Mouse (Mus musculus) heart, embryonic 10.5 days (tissue): ENCODE measurements around the gene Tmco4. TPM values are rescaled to one million over a fixed set of nuclear protein-coding genes. Genes with fewer than 3 reads are reported as not detected.
"Not testable (repeated sequence)": the region's sequence is repeated elsewhere in the genome, so short reads cannot be mapped to it uniquely, and the experiment has no call there.

Experiments used
- DNase-seq: peaks from one replicate; pipeline ENCODE4 v3.0.0-alpha.2; 2017; ENCODE audit warnings: low spot score
- H3K27ac ChIP-seq: fragments of 300-500 bp; sonication (generic); 2 replicates; pipeline ENCODE4 v1.5.1; 2016; ENCODE audit warnings: mild to moderate bottlenecking
- H3K27me3 ChIP-seq: fragments of 300-500 bp; sonication (generic); 2 replicates; pipeline ENCODE4 v1.6.1; 2016; ENCODE audit warnings: mild to moderate bottlenecking; ENCODE audit not compliant: poor library complexity, insufficient read depth, severe bottlenecking
- H3K36me3 ChIP-seq: fragments of 300-500 bp; sonication (generic); 2 replicates; pipeline ENCODE4 v1.6.1; 2016; ENCODE audit warnings: mild to moderate bottlenecking, moderate library complexity
- H3K4me1 ChIP-seq: fragments of 300-500 bp; sonication (generic); 2 replicates; pipeline ENCODE4 v1.6.1; 2016; ENCODE audit warnings: mild to moderate bottlenecking
- H3K4me3 ChIP-seq: fragments of 300-500 bp; sonication (generic); 2 replicates; pipeline ENCODE4 v1.5.1; 2016; ENCODE audit warnings: mild to moderate bottlenecking, moderate library complexity
- H3K9me3 ChIP-seq: fragments of 300-500 bp; sonication (generic); 2 replicates; pipeline ENCODE4 v1.6.1; 2016; ENCODE audit warnings: mild to moderate bottlenecking, moderate library complexity
- WGBS: fragments of 180-500 bp; shearing (Covaris S2); methylation state at CpG from one replicate; pipeline ENCODE4 v1.1.7; 2016; 5-methylcytosine and 5-hydroxymethylcytosine counted together
- polyA plus RNA-seq: library from polyadenylated mRNA; unstranded; fragments of >200 nt; fragmentation: Nextera tagmentation; extraction: Ambion mirVana; gene quantifications from 2 replicates; pipeline ENCODE4 v1.2.1, GENCODE M21; 2016

The Tmco4 gene
- polyA plus RNA-seq, 1 experiment from 2014 or later = 3.4 TPM

GRCm38 (mm10) chr4:138959926-138960325 lies 12.8 kb upstream of the Tmco4 start:
- Histone ChIP-seq H3K9me3 (no peaks in the 10 kb centered on the region), H3K36me3 (no peaks in the 10 kb centered on the region), H3K27me3 (peaks cover 1% of the 10 kb centered on the region; the same call in 1 of the 2 replicates), H3K27ac (no peak overlapping the region), H3K4me3 (no peak overlapping the region), H3K4me1 (no peaks in the 10 kb centered on the region)
- WGBS = 72% methylated on average over 7 of the region's 7 CpGs
- no peak for DNase-seq

- no peak overlapping the region for H3K4me3 ChIP-seq
- no peak for DNase-seq
- peaks cover 15% of the 10 kb centered on the region for H3K27me3 ChIP-seq
- no peaks in the 10 kb centered on the region for H3K36me3 ChIP-seq
- 83% methylated on average over 5 of the region's 5 CpGs for WGBS
- H3K4me1 ChIP-seq = peaks cover 8% of the 10 kb centered on the region
- no peak overlapping the region for H3K27ac ChIP-seq
- H3K9me3 ChIP-seq = no peaks in the 10 kb centered on the region
These were observed 10.0 kb upstream of the Tmco4 start for GRCm38 (mm10) chr4:138962719-138963118.

- Histone ChIP-seq H3K4me3 (no peak overlapping the region), H3K36me3 (no peaks in the 10 kb centered on the region), H3K27ac (no peak overlapping the region), H3K4me1 (peaks cover 22% of the 10 kb centered on the region), H3K9me3 (no peaks in the 10 kb centered on the region), H3K27me3 (peaks cover 18% of the 10 kb centered on the region)
- WGBS = 67% methylated on average over 5 of the region's 5 CpGs
- DNase-seq = no peak
These were observed 6.8 kb upstream of the Tmco4 start for GRCm38 (mm10) chr4:138965871-138966270.

GRCm38 (mm10) chr4:138966866-138967265 lies 5.8 kb upstream of the Tmco4 start, which contains the start of gene Rnf186:
Gene Rnf186 (plus strand): TSS chr4:138967112.
- peaks cover 28% of the 10 kb centered on the region for H3K4me1 ChIP-seq
- DNase-seq = no peak
- no peaks in the 10 kb centered on the region for H3K36me3 ChIP-seq
- 83% methylated on average over 13 of the region's 13 CpGs for WGBS
- H3K27ac ChIP-seq = no peak within 1 kb of the TSS
- no peaks in the 10 kb centered on the region for H3K9me3 ChIP-seq
- H3K4me3 ChIP-seq = no peak within 1 kb of the TSS
- H3K27me3 ChIP-seq = peaks cover 18% of the 10 kb centered on the region

GRCm38 (mm10) chr4:138967485-138967884 lies 5.2 kb upstream of the Tmco4 start:
- DNase-seq = no peak
- Histone ChIP-seq H3K36me3 (no peaks in the 10 kb centered on the region), H3K27me3 (peaks cover 18% of the 10 kb centered on the region), H3K4me3 (no peak overlapping the region), H3K9me3 (no peaks in the 10 kb centered on the region), H3K4me1 (peaks cover 34% of the 10 kb centered on the region), H3K27ac (no peak overlapping the region)
- 69% methylated on average over 15 of the region's 15 CpGs for WGBS

- 46% methylated on average over 16 of the region's 16 CpGs for WGBS
- H3K27me3 ChIP-seq = peaks cover 18% of the 10 kb centered on the region
- peaks cover 48% of the 10 kb centered on the region for H3K4me1 ChIP-seq
- H3K27ac ChIP-seq = peak overlapping the region; percentile 22; the same call in 1 of the 2 replicates
- no peaks in the 10 kb centered on the region for H3K36me3 ChIP-seq
- H3K9me3 ChIP-seq = no peaks in the 10 kb centered on the region
- DNase-seq = no peak
- H3K4me3 ChIP-seq = no peak overlapping the region
These were observed 3.7 kb upstream of the Tmco4 start for GRCm38 (mm10) chr4:138968772-138969556.

- Histone ChIP-seq H3K9me3 (no peaks in the 10 kb centered on the region), H3K4me1 (peaks cover 48% of the 10 kb centered on the region), H3K36me3 (no peaks in the 10 kb centered on the region), H3K27ac (peak overlapping the region; percentile 12; the same call in 1 of the 2 replicates), H3K4me3 (no peak overlapping the region), H3K27me3 (peaks cover 18% of the 10 kb centered on the region)
- no peak for DNase-seq
- 58% methylated on average over 9 of the region's 9 CpGs for WGBS
These were observed 3.0 kb upstream of the Tmco4 start for GRCm38 (mm10) chr4:138969736-138970135.

GRCm38 (mm10) chr4:138971371-138971770 lies 1.3 kb upstream of the Tmco4 start:
- H3K27ac ChIP-seq = peak overlapping the region; percentile 57; the same call in 1 of the 2 replicates
- no peak for DNase-seq
- peaks cover 14% of the 10 kb centered on the region for H3K27me3 ChIP-seq
- WGBS = 88% methylated on average over 6 of the region's 6 CpGs
- no peaks in the 10 kb centered on the region for H3K9me3 ChIP-seq
- no peak overlapping the region for H3K4me3 ChIP-seq
- peaks cover 48% of the 10 kb centered on the region for H3K4me1 ChIP-seq
- H3K36me3 ChIP-seq = no peaks in the 10 kb centered on the region

GRCm38 (mm10) chr4:138972139-138972826 lies 405 bp upstream of the Tmco4 start:
- Histone ChIP-seq H3K27ac (peak overlapping the region; percentile 98), H3K27me3 (peaks cover 6% of the 10 kb centered on the region), H3K36me3 (no peaks in the 10 kb centered on the region), H3K4me1 (peaks cover 50% of the 10 kb centered on the region), H3K4me3 (peak overlapping the region; percentile 82), H3K9me3 (no peaks in the 10 kb centered on the region)
- DNase-seq = peak; percentile 90
- WGBS = 15% methylated on average over 20 of the region's 20 CpGs

- Histone ChIP-seq H3K27me3 (no peaks in the 10 kb centered on the region), H3K4me3 (peak overlapping the region; percentile 82), H3K27ac (peak overlapping the region; percentile 98), H3K9me3 (no peaks in the 10 kb centered on the region), H3K4me1 (peaks cover 43% of the 10 kb centered on the region), H3K36me3 (no peaks in the 10 kb centered on the region)
- WGBS = 50% methylated on average over 3 of the region's 3 CpGs
- DNase-seq = no peak
These were observed 1.0 kb downstream of the Tmco4 start for GRCm38 (mm10) chr4:138973719-138974115.

GRCm38 (mm10) chr4:138974540-138974939 lies 1.9 kb downstream of the Tmco4 start:
- H3K27ac ChIP-seq, H3K9me3 ChIP-seq, H3K36me3 ChIP-seq, DNase-seq, H3K27me3 ChIP-seq, H3K4me3 ChIP-seq: not testable (repeated sequence)
- H3K4me1 ChIP-seq = peaks cover 37% of the 10 kb centered on the region
- 82% methylated on average over 2 of the region's 2 CpGs for WGBS

- Histone ChIP-seq H3K4me3 (no peak overlapping the region), H3K4me1 (peaks cover 37% of the 10 kb centered on the region), H3K9me3 (no peaks in the 10 kb centered on the region), H3K27me3 (no peaks in the 10 kb centered on the region), H3K36me3 (no peaks in the 10 kb centered on the region), H3K27ac (0 out of 2 replicates have a peak overlapping the region, but pooled peaks have one; percentile 3)
- WGBS = 49% methylated on average over 3 of the region's 3 CpGs
- no peak for DNase-seq
These were observed 2.5 kb downstream of the Tmco4 start for GRCm38 (mm10) chr4:138975194-138975593.

GRCm38 (mm10) chr4:138976046-138976445 lies 3.4 kb downstream of the Tmco4 start:
- H3K27me3 ChIP-seq = no peaks in the 10 kb centered on the region
- peaks cover 39% of the 10 kb centered on the region for H3K4me1 ChIP-seq
- H3K36me3 ChIP-seq = no peaks in the 10 kb centered on the region
- H3K4me3 ChIP-seq = no peak overlapping the region
- no peak overlapping the region for H3K27ac ChIP-seq
- 71% methylated on average over 6 of the region's 6 CpGs for WGBS
- DNase-seq = no peak
- H3K9me3 ChIP-seq = no peaks in the 10 kb centered on the region
